Comparison of ENCODE assay signal across 8 mouse cellular contexts in the genomic region with DNA sequence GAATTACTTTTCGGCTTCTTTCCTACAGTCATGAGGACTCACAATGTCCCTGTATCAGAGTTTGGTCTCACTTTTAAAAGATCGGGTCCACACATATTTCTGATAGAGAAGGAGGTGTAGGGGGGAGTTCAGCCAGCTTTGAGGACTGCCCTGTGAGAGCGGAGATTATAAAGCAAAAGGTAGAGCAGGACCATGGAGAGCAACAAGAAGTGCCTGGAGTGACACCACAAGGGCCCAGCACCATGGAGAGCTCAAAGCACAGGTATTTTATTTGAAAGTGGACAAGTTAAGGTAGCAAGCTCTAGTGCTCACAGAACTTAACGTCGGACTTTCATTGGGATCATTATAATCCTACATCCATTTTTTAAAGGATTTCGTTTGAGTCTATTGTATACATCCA. TPM values are rescaled to one million over a fixed set of nuclear protein-coding genes. Genes with fewer than 3 reads are reported as not detected.
DNase-seq lines count a peak whose midpoint lies in the region; ATAC-seq and TF ChIP-seq lines count a peak whose summit lies in the region.

No protein-coding gene starts in this region.

- no peak overlapping the region for H3K27ac ChIP-seq in liver, postnatal 0 days (ENCODE audit: low read depth)
- H3K27ac ChIP-seq in midbrain, embryonic 10.5 days (replicated peaks), result no peak overlapping the region

- H3K27me3 ChIP-seq in liver, postnatal 0 days (ENCODE audit: insufficient read depth, low read length), result peaks cover 16% of the 10 kb centered on the region
- H3K27me3 ChIP-seq in midbrain, embryonic 10.5 days (ENCODE audit: low read depth, poor library complexity, severe bottlenecking), result peaks cover 7% of the 10 kb centered on the region; the same call in 1 of the 2 replicates

- H3K4me1 ChIP-seq in liver, postnatal 0 days (ENCODE audit: insufficient read depth), result peaks cover 3% of the 10 kb centered on the region; the same call in 1 of the 2 replicates
- H3K4me1 ChIP-seq in midbrain, embryonic 10.5 days, result peaks cover 24% of the 10 kb centered on the region

- H3K4me3 ChIP-seq in liver, postnatal 0 days (ENCODE audit: low read depth, low read length), result no peak overlapping the region
- no peak overlapping the region for H3K4me3 ChIP-seq in midbrain, embryonic 10.5 days

- H3K36me3 ChIP-seq in liver, postnatal 0 days (replicated peaks; ENCODE audit: insufficient read depth, low read length), result no peaks in the 10 kb centered on the region
- 0 out of 2 replicates have a peak, but pooled peaks cover 3% of the 10 kb centered on the region for H3K36me3 ChIP-seq in midbrain, embryonic 10.5 days

- peak; percentile 40 for DNase-seq in CD4-positive, CD25-positive, alpha-beta regulatory T cell, adult 2 months (ENCODE audit: low read depth, low spot score)
- DNase-seq in adrenal gland, adult 2 months, result peak; percentile 20
- DNase-seq in liver, postnatal 0 days, result peak; percentile 61
- DNase-seq in left cerebral cortex, adult 9 months (ENCODE audit: low spot score in 2 of 2), result no peak
- DNase-seq in midbrain, embryonic 10.5 days (ENCODE audit: low spot score), result no peak
- DNase-seq in layer of hippocampus, postnatal 25 days (ENCODE audit: extremely low spot score in 1 of 2, low spot score in 1 of 2), result no peak

- 25% methylated on average over 6 of the region's 6 CpGs for WGBS in liver, postnatal 0 days (ENCODE audit: insufficient replicate concordance)
- WGBS in midbrain, embryonic 10.5 days, result 51% methylated on average over 6 of the region's 6 CpGs

- TF ChIP-seq CTCF in liver, postnatal 0 days (IDR thresholded peaks at IDR 0.05; ENCODE audit: low read depth), result no peak

- ATAC-seq in CD4-positive, CD25-positive, alpha-beta regulatory T cell, adult 4 months, result no peak
- peak; percentile 75 to 85 for ATAC-seq in hematopoietic stem cell, adult 5-6 weeks (replicated peaks in 1 of 2; ENCODE audit: insufficient read depth in 1 of 2, low FRiP score in 2 of 2, low TSS enrichment in 1 of 2, low read depth in 1 of 2, poor library complexity in 2 of 2, severe bottlenecking in 2 of 2)
- ATAC-seq in liver, postnatal 0 days, result no peak

- H3K9me3 ChIP-seq in liver, postnatal 0 days (ENCODE audit: low read length), result no peaks in the 10 kb centered on the region
- no peaks in the 10 kb centered on the region for H3K9me3 ChIP-seq in midbrain, embryonic 10.5 days (replicated peaks)

- no peak overlapping the region for H3K9ac ChIP-seq in liver, postnatal 0 days (replicated peaks)

- H3K4me2 ChIP-seq in liver, postnatal 0 days (ENCODE audit: low read depth, low read length), result no peak overlapping the region

- no peak for TF ChIP-seq EP300 in liver, postnatal 0 days (IDR thresholded peaks at IDR 0.05; ENCODE audit: low read depth)

RNA-seq across cellular contexts. Expression of a gene that starts 5.8 kb away (rescaled TPM):
- not detected for polyA plus RNA-seq in CD4-positive, CD25-positive, alpha-beta regulatory T cell, adult 4 months (2017; shearing (Covaris generic))
- total RNA-seq in adrenal gland, adult 2 months (2021), result 1 to 10 TPM; 3.9 to 6.1 TPM
- polyA plus RNA-seq in adrenal gland, adult 2 months (2012; rRNA removed), result 6.8 and 9.3 TPM in 2 replicates
- total RNA-seq in hematopoietic stem cell, adult 5-6 weeks (2017), result 1.8 TPM in 1 of 2 replicates, not detected in the other
- polyA plus RNA-seq in liver, postnatal 0 days (2015; fragmentation: Nextera tagmentation; extraction: Ambion mirVana), result 0.49 and 0.61 TPM in 2 replicates
- polyA plus RNA-seq in midbrain, embryonic 10.5 days (2016; fragmentation: Nextera tagmentation; extraction: Ambion mirVana), result 2.0 and 5.3 TPM in 2 replicates
- total RNA-seq in layer of hippocampus, postnatal 25 days (2021), result 100 to 1,000 TPM; 362 to 370 TPM

RNA-seq across cellular contexts. Expression of a gene that starts 11.0 kb away (rescaled TPM):
- 10 to 100 TPM; 44.7 to 78.2 TPM for polyA plus RNA-seq in CD4-positive, CD25-positive, alpha-beta regulatory T cell, adult 4 months (2017; shearing (Covaris generic))
- total RNA-seq in adrenal gland, adult 2 months (2021), result under 1 TPM; 0.55 to 0.78 TPM
- polyA plus RNA-seq in adrenal gland, adult 2 months (2012; rRNA removed), result 0.15 and 0.20 TPM in 2 replicates
- total RNA-seq in hematopoietic stem cell, adult 5-6 weeks (2017), result 76.8 and 118 TPM in 2 replicates
- polyA plus RNA-seq in liver, postnatal 0 days (2015; fragmentation: Nextera tagmentation; extraction: Ambion mirVana), result 4.6 and 4.7 TPM in 2 replicates
- 6.7 TPM in 2 replicates for polyA plus RNA-seq in midbrain, embryonic 10.5 days (2016; fragmentation: Nextera tagmentation; extraction: Ambion mirVana)
- total RNA-seq in layer of hippocampus, postnatal 25 days (2021), result 1 to 10 TPM; 3.2 to 4.6 TPM

RNA-seq across cellular contexts. Expression of a gene that starts 28.1 kb away (rescaled TPM):
- polyA plus RNA-seq in CD4-positive, CD25-positive, alpha-beta regulatory T cell, adult 4 months (2017; shearing (Covaris generic)), result not detected
- total RNA-seq in adrenal gland, adult 2 months (2021), result 1 to 10 TPM; 1.1 to 2.0 TPM
- 2.1 and 4.5 TPM in 2 replicates for polyA plus RNA-seq in adrenal gland, adult 2 months (2012; rRNA removed)
- not detected in 2 replicates for total RNA-seq in hematopoietic stem cell, adult 5-6 weeks (2017)
- 16.9 and 21.8 TPM in 2 replicates for polyA plus RNA-seq in liver, postnatal 0 days (2015; fragmentation: Nextera tagmentation; extraction: Ambion mirVana)
- polyA plus RNA-seq in midbrain, embryonic 10.5 days (2016; fragmentation: Nextera tagmentation; extraction: Ambion mirVana), result 1.6 and 2.4 TPM in 2 replicates
- total RNA-seq in layer of hippocampus, postnatal 25 days (2021), result 10 to 100 TPM; 64.9 to 73.8 TPM

Comparison
In these comparisons a context has a peak if more than half of its experiments do, and no peak if none do; other contexts are left out.
1. DNase-seq: peak in CD4-positive, CD25-positive, alpha-beta regulatory T cell, adult 2 months (single experiment), adrenal gland, adult 2 months (single experiment) and liver, postnatal 0 days (single experiment); none in left cerebral cortex, adult 9 months (0 of 2), midbrain, embryonic 10.5 days (single experiment) and layer of hippocampus, postnatal 25 days (0 of 2).
2. ATAC-seq: peak in hematopoietic stem cell, adult 5-6 weeks (2 of 2); none in CD4-positive, CD25-positive, alpha-beta regulatory T cell, adult 4 months (single experiment) and liver, postnatal 0 days (single experiment).